Mouse (Mus musculus): Measurements from ENCODE around the gene Trpc4ap. TPM values are rescaled to one million over a fixed set of nuclear protein-coding genes. Genes with fewer than 3 reads are reported as not detected.
A peak's percentile ranks its signal among the peaks of the same experiment; 100 is the strongest.

Trpc4ap gene
- polyA plus RNA-seq, 1 experiment from 2014 or later: 120 TPM

GRCm38 (mm10) chr2:155632138-155632936, 59.8 kb downstream of the Trpc4ap start:
- H3K27me3 ChIP-seq: no peaks in the 10 kb centered on the region
- CTCF ChIA-PET: interaction anchor here (1.0 to 2.0 kb wide), 2 partner anchors 8 to 116 kb away, joined by 4 to 5 read pairs; no protein-coding TSS in a partner anchor
- DNase-seq (ENCODE audit: low read depth, low spot score): no peak
- no peak for TF ChIP-seq CTCF (IDR thresholded peaks at IDR 0.05)
- no peak for ATAC-seq
- in situ Hi-C loops (cut with MboI; ENCODE audit: low pct_unique_long_range_greater_than_20kb): no loop called here
- POLR2A ChIA-PET: no interaction called here

GRCm38 (mm10) chr2:155630590-155631416, 61.4 kb downstream of the Trpc4ap start:
- DNase-seq (ENCODE audit: low read depth, low spot score): no peak
- in situ Hi-C loops (cut with MboI; ENCODE audit: low pct_unique_long_range_greater_than_20kb): no loop called here

GRCm38 (mm10) chr2:155630153-155630552, 62.0 kb downstream of the Trpc4ap start:
- in situ Hi-C loops (cut with MboI; ENCODE audit: low pct_unique_long_range_greater_than_20kb): no loop called here
- H3K27me3 ChIP-seq: no peaks in the 10 kb centered on the region
- TF ChIP-seq CTCF (IDR thresholded peaks at IDR 0.05): no peak
- DNase-seq (ENCODE audit: low read depth, low spot score) (no peak), ATAC-seq (no peak)
- POLR2A ChIA-PET: no interaction called here
- CTCF ChIA-PET: no interaction called here

More at GRCm38 (mm10) chr2:155630590-155631416, 61.4 kb downstream of the Trpc4ap start:
- ChIA-PET CTCF (interaction anchor here (2.0 kb wide), 1 partner anchor 10 kb away, joined by 5 read pairs; no protein-coding TSS in a partner anchor), POLR2A (no interaction called here)
- H3K27me3 ChIP-seq: no peaks in the 10 kb centered on the region
- TF ChIP-seq CTCF (IDR thresholded peaks at IDR 0.05): no peak
- no peak for ATAC-seq

- in situ Hi-C loops (cut with MboI; ENCODE audit: low pct_unique_long_range_greater_than_20kb): no loop called here
- CTCF ChIA-PET: interaction anchor here (1.6 kb wide), 1 partner anchor 113 kb away, joined by 5 read pairs; no protein-coding TSS in a partner anchor
- H3K27me3 ChIP-seq: no peaks in the 10 kb centered on the region
- ATAC-seq (no peak), DNase-seq (ENCODE audit: low read depth, low spot score) (no peak)
- POLR2A ChIA-PET: no interaction called here
- no peak for TF ChIP-seq CTCF (IDR thresholded peaks at IDR 0.05)
Observed at GRCm38 (mm10) chr2:155629231-155629661, 62.9 kb downstream of the Trpc4ap start.

- no peak for DNase-seq (ENCODE audit: low read depth, low spot score)
- no peaks in the 10 kb centered on the region for H3K27me3 ChIP-seq
- ChIA-PET CTCF (interaction anchor here (1.6 to 6.2 kb wide), 3 partner anchors 111 to 115 kb away, joined by 5 to 34 read pairs (median 10); partner anchors contain the start of genes Acss2 and Ggt7), POLR2A (no interaction called here)
- ATAC-seq: no peak
- TF ChIP-seq CTCF (IDR thresholded peaks at IDR 0.05): no peak
- in situ Hi-C loops (cut with MboI; ENCODE audit: low pct_unique_long_range_greater_than_20kb): no loop called here
Observed at GRCm38 (mm10) chr2:155628519-155628918, 63.7 kb downstream of the Trpc4ap start.

- in situ Hi-C loops (cut with MboI; ENCODE audit: low pct_unique_long_range_greater_than_20kb): no loop called here
- no peak for TF ChIP-seq CTCF (IDR thresholded peaks at IDR 0.05)
- ChIA-PET CTCF (interaction anchor here (0.9 to 6.2 kb wide), 6 partner anchors 8 to 146 kb away, joined by 3 to 34 read pairs (median 4); partner anchors contain the start of genes Acss2 and Ggt7), POLR2A (interaction anchor here (0.6 kb wide), 1 partner anchor 112 kb away, joined by 3 read pairs; no protein-coding TSS in a partner anchor)
- DNase-seq (ENCODE audit: low read depth, low spot score): no peak
- ATAC-seq: no peak
- H3K27me3 ChIP-seq: no peaks in the 10 kb centered on the region
Observed at GRCm38 (mm10) chr2:155628112-155628511, 64.1 kb downstream of the Trpc4ap start.

GRCm38 (mm10) chr2:155627030-155627738, 65.0 kb downstream of the Trpc4ap start:
- POLR2A ChIA-PET: no interaction called here
- TF ChIP-seq CTCF (IDR thresholded peaks at IDR 0.05): no peak
- CTCF ChIA-PET: interaction anchor here (0.7 to 6.2 kb wide), 12 partner anchors 8 to 145 kb away, joined by 3 to 34 read pairs (median 3); partner anchors contain the start of genes Acss2 and Ggt7
- DNase-seq (ENCODE audit: low read depth, low spot score): no peak
- H3K27me3 ChIP-seq: no peaks in the 10 kb centered on the region
- in situ Hi-C loops (cut with MboI; ENCODE audit: low pct_unique_long_range_greater_than_20kb): no loop called here
- ATAC-seq: no peak

- DNase-seq (ENCODE audit: low read depth, low spot score) (no peak), ATAC-seq (no peak)
- no peaks in the 10 kb centered on the region for H3K27me3 ChIP-seq
- ChIA-PET POLR2A (no interaction called here), CTCF (interaction anchor here (1.2 to 6.2 kb wide), 6 partner anchors 9 to 137 kb away, joined by 3 to 34 read pairs (median 4); partner anchors contain the start of genes Acss2 and Ggt7)
- in situ Hi-C loops (cut with MboI; ENCODE audit: low pct_unique_long_range_greater_than_20kb): no loop called here
- no peak for TF ChIP-seq CTCF (IDR thresholded peaks at IDR 0.05)
Observed at GRCm38 (mm10) chr2:155626277-155626676, 65.9 kb downstream of the Trpc4ap start.

GRCm38 (mm10) chr2:155624730-155625129, 67.5 kb downstream of the Trpc4ap start:
- POLR2A ChIA-PET: no interaction called here

GRCm38 (mm10) chr2:155623996-155624395, 68.2 kb downstream of the Trpc4ap start:
- ChIA-PET POLR2A (no interaction called here), CTCF (interaction anchor here (1.1 to 6.2 kb wide), 2 partner anchors 11 to 110 kb away, joined by 6 to 34 read pairs; no protein-coding TSS in a partner anchor)
- H3K27me3 ChIP-seq: no peaks in the 10 kb centered on the region
- no peak for DNase-seq (ENCODE audit: low read depth, low spot score)
- in situ Hi-C loops (cut with MboI; ENCODE audit: low pct_unique_long_range_greater_than_20kb): no loop called here
- no peak for TF ChIP-seq CTCF (IDR thresholded peaks at IDR 0.05)
- ATAC-seq: no peak

More at GRCm38 (mm10) chr2:155624730-155625129, 67.5 kb downstream of the Trpc4ap start:
- DNase-seq (ENCODE audit: low read depth, low spot score): peak; percentile 31
- in situ Hi-C loops (cut with MboI; ENCODE audit: low pct_unique_long_range_greater_than_20kb): no loop called here
- CTCF ChIA-PET: interaction anchor here (1.1 to 6.2 kb wide), 2 partner anchors 12 to 111 kb away, joined by 6 to 34 read pairs; no protein-coding TSS in a partner anchor
- TF ChIP-seq CTCF (IDR thresholded peaks at IDR 0.05): no peak
- H3K27me3 ChIP-seq: no peaks in the 10 kb centered on the region
- ATAC-seq: peak; percentile 55

Data from Patski (cell line).